Mouse (Mus musculus) lung, postnatal 0 days (tissue): Measurements from ENCODE around the gene Pyurf.

Experiments used
- CTCF ChIP-seq: IDR thresholded peaks from 2 replicates; pipeline ENCODE4 v1.5.1; 2016; ENCODE audit warnings: antibody characterized with exemption, mild to moderate bottlenecking
- EP300 ChIP-seq: IDR thresholded peaks from 2 replicates; pipeline ENCODE4 v1.6.1; 2016; ENCODE audit warnings: antibody characterized with exemption, mild to moderate bottlenecking, control low read depth

DNA sequence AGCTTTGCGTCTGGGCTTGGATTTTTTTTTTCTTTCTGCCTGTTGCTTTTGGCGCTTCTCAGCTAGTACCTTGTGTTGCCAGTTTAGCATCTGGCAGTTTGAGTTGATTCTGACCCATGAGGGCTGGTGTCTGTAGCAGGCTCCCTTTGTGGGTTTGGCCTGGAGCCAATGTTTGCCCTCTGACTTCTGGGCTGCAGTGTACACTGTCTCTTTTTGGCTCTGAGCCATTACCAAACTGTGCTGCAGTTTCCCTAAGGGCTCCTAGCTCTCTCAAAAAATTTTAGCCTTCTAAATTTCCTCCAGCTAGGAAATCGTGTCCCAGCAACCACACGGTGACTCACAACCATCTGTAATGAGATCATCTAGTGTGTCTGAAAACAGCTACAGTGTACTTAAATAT, 50.1 kb downstream of the Pyurf start:
- TF ChIP-seq CTCF (no peak), EP300 (no peak)
